Mouse (Mus musculus): ENCODE data around the gene As3mt.

- TF ChIP-seq POLR2A (IDR thresholded peaks at IDR 0.05; ENCODE audit: insufficient read depth, low read length): no peak
- TF ChIP-seq CTCF (IDR thresholded peaks at IDR 0.05; ENCODE audit: low read depth, low read length): no peak
- no peak for TF ChIP-seq EP300 (IDR thresholded peaks at IDR 0.05; ENCODE audit: insufficient read depth, low read depth, low read length)
Observed at GRCm38 (mm10) chr19:46761971-46762290, 54.7 kb downstream of the As3mt start.
